Mouse (Mus musculus) lung, postnatal 0 days (tissue): ENCODE data around the gene Fancc.

Source experiments
- CTCF ChIP-seq: IDR thresholded peaks from 2 replicates; pipeline ENCODE4 v1.5.1; 2016; ENCODE audit warnings: antibody characterized with exemption, mild to moderate bottlenecking
- EP300 ChIP-seq: IDR thresholded peaks from 2 replicates; pipeline ENCODE4 v1.6.1; 2016; ENCODE audit warnings: antibody characterized with exemption, mild to moderate bottlenecking, control low read depth

DNA sequence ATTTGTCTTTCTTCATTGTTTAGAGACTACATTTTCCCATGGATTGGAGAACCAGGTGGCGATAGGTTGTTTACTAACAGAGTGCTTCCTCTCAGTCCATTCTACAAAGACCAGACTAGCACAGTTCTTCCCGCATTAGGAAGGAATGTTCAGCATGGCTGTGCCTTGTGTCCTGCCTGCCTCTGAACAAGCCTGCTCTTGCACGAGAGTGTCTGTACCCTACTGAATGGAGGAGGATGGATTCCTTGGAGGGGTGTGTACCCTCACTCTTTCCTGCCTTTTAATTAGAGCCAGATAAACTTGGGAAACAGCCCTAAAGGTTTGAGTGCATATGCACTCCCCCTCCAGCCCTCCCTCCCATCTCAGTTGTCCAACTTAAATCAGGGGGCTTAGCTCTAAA, 216.7 kb downstream of the Fancc start:
- TF ChIP-seq CTCF (no peak), EP300 (peak; percentile 27; the same call in 1 of the 2 replicates)
